Mouse (Mus musculus) left cerebral cortex, adult 9 months (tissue): Measurements from ENCODE around the gene Pou3f1.
"Not testable (repeated sequence)": the region's sequence is repeated elsewhere in the genome, so short reads cannot be mapped to it uniquely, and the experiment has no call there.

ENCODE experiments used
- DNase-seq, 2 experiments: peaks; one replicate each; pipeline ENCODE4 v3.0.0; 2022; ENCODE audit warnings: low spot score in 2 of 2

The Pou3f1 gene

GRCm38 (mm10) chr4:124685897-124686402 is 29.3 kb downstream of the Pou3f1 start:
- no peak for DNase-seq

GRCm38 (mm10) chr4:124691455-124691854 is 34.8 kb downstream of the Pou3f1 start:
- no peak for DNase-seq

- DNase-seq: no peak
Observed at GRCm38 (mm10) chr4:124692416-124692861, 35.8 kb downstream of the Pou3f1 start.

- peak; percentile 75 to 87 for DNase-seq
Observed at GRCm38 (mm10) chr4:124693135-124693894, 36.7 kb downstream of the Pou3f1 start, which contains the start of gene Utp11. Gene Utp11 (minus strand): TSS chr4:124693600.

- DNase-seq: no peak
Observed at GRCm38 (mm10) chr4:124694572-124694971, 38.0 kb downstream of the Pou3f1 start.

- DNase-seq: no peak
Observed at GRCm38 (mm10) chr4:124695786-124696516, 39.3 kb downstream of the Pou3f1 start.

GRCm38 (mm10) chr4:124699791-124700190 is 43.2 kb downstream of the Pou3f1 start:
- no peak for DNase-seq

GRCm38 (mm10) chr4:124700248-124700971 is 43.8 kb downstream of the Pou3f1 start, which contains the start of gene Fhl3:
Gene Fhl3 (plus strand): TSS chr4:124700701.
- DNase-seq: no peak

GRCm38 (mm10) chr4:124701052-124701845 is 44.6 kb downstream of the Pou3f1 start:
- DNase-seq: no peak

- DNase-seq: no peak
Observed at GRCm38 (mm10) chr4:124701916-124702315, 45.3 kb downstream of the Pou3f1 start.

GRCm38 (mm10) chr4:124703406-124703805 is 46.8 kb downstream of the Pou3f1 start:
- DNase-seq: no peak

GRCm38 (mm10) chr4:124703881-124704796 is 47.5 kb downstream of the Pou3f1 start:
- DNase-seq: no peak

GRCm38 (mm10) chr4:124704797-124705474 is 48.3 kb downstream of the Pou3f1 start:
- no peak for DNase-seq

GRCm38 (mm10) chr4:124705661-124706269 is 49.2 kb downstream of the Pou3f1 start:
- DNase-seq: no peak

GRCm38 (mm10) chr4:124707381-124708199 is 51.0 kb downstream of the Pou3f1 start:
- not testable (repeated sequence) for DNase-seq

- DNase-seq: not testable (repeated sequence)
Observed at GRCm38 (mm10) chr4:124708200-124708517, 51.6 kb downstream of the Pou3f1 start.

GRCm38 (mm10) chr4:124708518-124709477 is 52.2 kb downstream of the Pou3f1 start:
- DNase-seq: peak in 1 of 2 experiments; percentile 69
